Comparison of ENCODE assay signal across 8 mouse cellular contexts in the genomic region with DNA sequence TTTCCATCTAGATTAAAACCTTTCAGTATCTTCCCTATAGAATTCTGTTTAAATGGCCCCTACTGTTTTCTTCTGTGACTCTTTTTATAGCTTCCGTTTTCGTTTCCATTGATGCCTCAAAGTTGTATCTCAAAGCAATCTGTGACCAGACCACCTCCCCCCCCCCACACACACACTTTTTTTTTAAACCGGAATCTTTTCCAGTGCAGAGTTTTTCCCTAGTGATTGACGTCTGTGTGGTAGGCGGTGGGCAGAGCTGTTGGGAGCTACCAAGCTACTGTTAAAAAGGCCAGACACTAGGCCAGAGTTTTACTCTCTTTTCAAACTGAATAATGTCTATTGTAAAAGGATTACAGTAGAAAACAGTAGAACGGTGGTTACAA. TPM values are rescaled to one million over a fixed set of nuclear protein-coding genes. Genes with fewer than 3 reads are reported as not detected.
A peak's percentile ranks its signal among the peaks of the same experiment; 100 is the strongest.
DNase-seq lines count a peak whose midpoint lies in the region; ATAC-seq and TF ChIP-seq lines count a peak whose summit lies in the region.

No protein-coding gene starts in this region.

- H3K27ac ChIP-seq in heart, embryonic 10.5 days: peak overlapping the region; percentile 96
- H3K27ac ChIP-seq in forebrain, embryonic 10.5 days: peak overlapping the region; percentile 94
- no peak overlapping the region for H3K27ac ChIP-seq in liver, embryonic 14.5 days

- no peak for DNase-seq in heart, embryonic 10.5 days (ENCODE audit: low spot score)
- no peak for DNase-seq in heart, adult 9 months (ENCODE audit: low spot score in 2 of 2)
- peak; percentile 44 for DNase-seq in CD4-positive helper T cell, adult 2 months (ENCODE audit: low read depth, low spot score)
- no peak for DNase-seq in forebrain, embryonic 10.5 days (ENCODE audit: extremely low spot score, low spot score)
- DNase-seq in liver, embryonic 14.5 days (ENCODE audit: low read depth in 3 of 3, low spot score in 3 of 3): no peak
- no peak for DNase-seq in layer of hippocampus, adult 9-11 months
- DNase-seq in urinary bladder, postnatal 14 days (ENCODE audit: low spot score): no peak
- no peak for DNase-seq in layer of hippocampus, adult 18-20 months (ENCODE audit: low spot score in 2 of 2)

- no peaks in the 10 kb centered on the region for H3K27me3 ChIP-seq in heart, embryonic 10.5 days (ENCODE audit: insufficient read depth, poor library complexity, severe bottlenecking)
- H3K27me3 ChIP-seq in forebrain, embryonic 10.5 days (ENCODE audit: poor library complexity, severe bottlenecking): peaks cover 14% of the 10 kb centered on the region
- H3K27me3 ChIP-seq in liver, embryonic 14.5 days (ENCODE audit: control insufficient read depth, insufficient read depth, low read length): peaks cover 16% of the 10 kb centered on the region

- no peaks in the 10 kb centered on the region for H3K36me3 ChIP-seq in heart, embryonic 10.5 days
- peaks cover under 1% of the 10 kb centered on the region for H3K36me3 ChIP-seq in forebrain, embryonic 10.5 days (replicated peaks)
- H3K36me3 ChIP-seq in liver, embryonic 14.5 days (replicated peaks; ENCODE audit: control insufficient read depth, insufficient read depth, low read depth): no peaks in the 10 kb centered on the region

- H3K9me3 ChIP-seq in heart, embryonic 10.5 days: no peaks in the 10 kb centered on the region
- H3K9me3 ChIP-seq in forebrain, embryonic 10.5 days: no peaks in the 10 kb centered on the region
- no peaks in the 10 kb centered on the region for H3K9me3 ChIP-seq in liver, embryonic 14.5 days (ENCODE audit: control insufficient read depth, low read length)

- TF ChIP-seq EP300 in liver, embryonic 14.5 days (IDR thresholded peaks at IDR 0.05; ENCODE audit: low read depth): no peak

- peak overlapping the region; percentile 86; the same call in 1 of the 2 replicates for H3K9ac ChIP-seq in liver, embryonic 14.5 days (replicated peaks)

- no peak for ATAC-seq in liver, embryonic 14.5 days (ENCODE audit: insufficient read depth)

- H3K4me2 ChIP-seq in liver, embryonic 14.5 days (ENCODE audit: low read depth): peak overlapping the region; percentile 97

- no peak for TF ChIP-seq CTCF in liver, embryonic 14.5 days (IDR thresholded peaks at IDR 0.05; ENCODE audit: low read depth)

- 11% methylated on average over 6 of the region's 6 CpGs for WGBS in heart, embryonic 10.5 days
- 15% methylated on average over 6 of the region's 6 CpGs for WGBS in forebrain, embryonic 10.5 days
- WGBS in liver, embryonic 14.5 days (ENCODE audit: insufficient replicate concordance): 13% methylated on average over 6 of the region's 6 CpGs

- peak overlapping the region; percentile 97 for H3K4me3 ChIP-seq in heart, embryonic 10.5 days
- peak overlapping the region; percentile 95 for H3K4me3 ChIP-seq in forebrain, embryonic 10.5 days
- H3K4me3 ChIP-seq in liver, embryonic 14.5 days (ENCODE audit: insufficient read depth in 1 of 2, low read depth in 2 of 2, low read length in 2 of 2): peak overlapping the region; percentile 67 to 94

- H3K4me1 ChIP-seq in heart, embryonic 10.5 days: peaks cover 64% of the 10 kb centered on the region
- peaks cover 75% of the 10 kb centered on the region for H3K4me1 ChIP-seq in forebrain, embryonic 10.5 days
- H3K4me1 ChIP-seq in liver, embryonic 14.5 days (replicated peaks; ENCODE audit: control insufficient read depth in 2 of 2, insufficient read depth in 2 of 2, low read length in 1 of 2): peaks cover 12 to 39% of the 10 kb centered on the region in 2 experiments

RNA-seq across cellular contexts. Expression of a gene that starts 1.1 kb away (rescaled TPM):
- 79.6 and 88.4 TPM in 2 replicates for polyA plus RNA-seq in heart, embryonic 10.5 days (2016; fragmentation: Nextera tagmentation; extraction: Ambion mirVana)
- 45.4 and 46.7 TPM in 2 replicates for polyA plus RNA-seq in forebrain, embryonic 10.5 days (2016; fragmentation: Nextera tagmentation; extraction: Ambion mirVana)
- 13.9 and 14.1 TPM in 2 replicates for polyA plus RNA-seq in liver, embryonic 14.5 days (2012; rRNA removed)
- 15.3 and 18.5 TPM in 2 replicates for polyA plus RNA-seq in liver, embryonic 14.5 days (2014; fragmentation: Nextera tagmentation; extraction: Ambion mirVana)
- 100 to 1,000 TPM; 270 to 283 TPM for total RNA-seq in layer of hippocampus, adult 18-20 months (2021)

RNA-seq across cellular contexts. Expression of a gene that starts 30.6 kb away (rescaled TPM):
- polyA plus RNA-seq in heart, embryonic 10.5 days (2016; fragmentation: Nextera tagmentation; extraction: Ambion mirVana): 91.6 and 105 TPM in 2 replicates
- polyA plus RNA-seq in forebrain, embryonic 10.5 days (2016; fragmentation: Nextera tagmentation; extraction: Ambion mirVana): 155 TPM in 2 replicates
- polyA plus RNA-seq in liver, embryonic 14.5 days (2012; rRNA removed): 17.8 and 24.1 TPM in 2 replicates
- 52.2 and 58.0 TPM in 2 replicates for polyA plus RNA-seq in liver, embryonic 14.5 days (2014; fragmentation: Nextera tagmentation; extraction: Ambion mirVana)
- 10 to 100 TPM; 16.8 to 18.8 TPM for total RNA-seq in layer of hippocampus, adult 18-20 months (2021)

RNA-seq across cellular contexts. Expression of a gene that starts 39.4 kb away (rescaled TPM):
- 5.4 and 5.8 TPM in 2 replicates for polyA plus RNA-seq in heart, embryonic 10.5 days (2016; fragmentation: Nextera tagmentation; extraction: Ambion mirVana)
- polyA plus RNA-seq in forebrain, embryonic 10.5 days (2016; fragmentation: Nextera tagmentation; extraction: Ambion mirVana): 3.4 and 4.3 TPM in 2 replicates
- polyA plus RNA-seq in liver, embryonic 14.5 days (2012; rRNA removed): 0.84 and 1.2 TPM in 2 replicates
- polyA plus RNA-seq in liver, embryonic 14.5 days (2014; fragmentation: Nextera tagmentation; extraction: Ambion mirVana): 0.60 and 1.5 TPM in 2 replicates
- 1 to 10 TPM; 1.8 to 2.0 TPM for total RNA-seq in layer of hippocampus, adult 18-20 months (2021)

RNA-seq across cellular contexts. Expression of a gene that starts 55.6 kb away (rescaled TPM):
- polyA plus RNA-seq in heart, embryonic 10.5 days (2016; fragmentation: Nextera tagmentation; extraction: Ambion mirVana): 0.09 and 0.11 TPM in 2 replicates
- 0.26 and 0.40 TPM in 2 replicates for polyA plus RNA-seq in forebrain, embryonic 10.5 days (2016; fragmentation: Nextera tagmentation; extraction: Ambion mirVana)
- 0.01 and 0.02 TPM in 2 replicates for polyA plus RNA-seq in liver, embryonic 14.5 days (2012; rRNA removed)
- polyA plus RNA-seq in liver, embryonic 14.5 days (2014; fragmentation: Nextera tagmentation; extraction: Ambion mirVana): 0.04 TPM in 1 of 2 replicates, not detected in the other
- 10 to 100 TPM; 34.1 to 35.9 TPM for total RNA-seq in layer of hippocampus, adult 18-20 months (2021)
